Mouse (Mus musculus) bone marrow macrophage, adult 2 months (primary cell): Measurements from ENCODE around the gene Pepd. TPM values are rescaled to one million over a fixed set of nuclear protein-coding genes. Genes with fewer than 3 reads are reported as not detected.

ENCODE experiments used
- H3K27ac ChIP-seq: 2 replicates; pipeline ENCODE4 v1.5.1; 2012; ENCODE audit warnings: low read depth, low read length; ENCODE audit not compliant: insufficient read depth
- H3K4me1 ChIP-seq: 2 replicates; pipeline ENCODE4 v1.6.1; 2012; ENCODE audit warnings: low read length; ENCODE audit not compliant: control insufficient read depth, insufficient read depth
- H3K4me3 ChIP-seq: 2 replicates; pipeline ENCODE4 v1.5.1; 2012; ENCODE audit warnings: mild to moderate bottlenecking, low read length, moderate library complexity; ENCODE audit not compliant: insufficient read depth
- CTCF ChIP-seq: IDR thresholded peaks from 2 replicates; pipeline ENCODE4 v1.5.1; 2012; ENCODE audit warnings: low read depth, mild to moderate bottlenecking, low read length, moderate library complexity
- POLR2A ChIP-seq: IDR thresholded peaks from 2 replicates; pipeline ENCODE4 v1.6.1; 2012; ENCODE audit warnings: mild to moderate bottlenecking, low read depth, low read length, borderline replicate concordance
- polyA plus RNA-seq: library from polyadenylated mRNA; stranded (reverse); fragments of >200 nt; gene quantifications from 2 replicates; pipeline ENCODE4 v1.2.4, GENCODE M21; 2012; ENCODE audit not compliant: missing spikeins, insufficient read depth, insufficient read length

The Pepd gene
- polyA plus RNA-seq, 1 experiment: 59.6 TPM

GRCm38 (mm10) chr7:34988488-34988887 is 76.3 kb downstream of the Pepd start:
- Histone ChIP-seq H3K4me3 (no peak overlapping the region), H3K4me1 (peaks cover 6% of the 10 kb centered on the region; the same call in 1 of the 2 replicates), H3K27ac (no peak overlapping the region)
- TF ChIP-seq POLR2A (no peak), CTCF (no peak)

DNA sequence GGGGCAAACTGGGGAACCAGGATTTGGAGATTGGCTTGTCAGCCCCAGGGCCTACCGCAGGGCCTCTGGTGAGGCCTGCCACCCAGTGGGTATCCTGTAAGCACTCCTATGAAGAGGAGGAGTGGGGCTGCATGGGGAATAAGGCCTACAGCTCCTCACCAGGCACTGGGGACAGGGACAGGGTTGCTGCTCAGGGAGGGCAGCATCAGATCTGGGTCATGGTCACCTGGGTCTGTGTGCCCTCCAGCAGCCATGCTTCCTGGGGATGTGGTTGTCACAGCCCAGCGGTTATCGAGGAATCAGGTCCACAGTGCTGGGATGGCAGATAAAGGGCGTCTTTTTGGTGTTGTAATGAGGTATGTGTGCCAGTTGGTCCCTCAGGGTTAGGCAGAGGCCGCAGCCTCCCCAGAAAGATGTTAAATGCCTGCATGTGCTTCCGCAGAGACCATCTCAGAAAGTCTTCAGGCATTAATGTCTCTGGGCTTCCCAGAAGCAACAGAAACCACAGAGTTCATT is 79.6 kb downstream of the Pepd start:
- TF ChIP-seq CTCF (no peak), POLR2A (no peak)
- Histone ChIP-seq H3K4me1 (no peaks in the 10 kb centered on the region), H3K27ac (no peak overlapping the region), H3K4me3 (no peak overlapping the region)

GRCm38 (mm10) chr7:34992766-34993165 is 80.6 kb downstream of the Pepd start:
- TF ChIP-seq CTCF (no peak), POLR2A (no peak)
- Histone ChIP-seq H3K27ac (no peak overlapping the region), H3K4me1 (no peaks in the 10 kb centered on the region), H3K4me3 (no peak overlapping the region)

DNA sequence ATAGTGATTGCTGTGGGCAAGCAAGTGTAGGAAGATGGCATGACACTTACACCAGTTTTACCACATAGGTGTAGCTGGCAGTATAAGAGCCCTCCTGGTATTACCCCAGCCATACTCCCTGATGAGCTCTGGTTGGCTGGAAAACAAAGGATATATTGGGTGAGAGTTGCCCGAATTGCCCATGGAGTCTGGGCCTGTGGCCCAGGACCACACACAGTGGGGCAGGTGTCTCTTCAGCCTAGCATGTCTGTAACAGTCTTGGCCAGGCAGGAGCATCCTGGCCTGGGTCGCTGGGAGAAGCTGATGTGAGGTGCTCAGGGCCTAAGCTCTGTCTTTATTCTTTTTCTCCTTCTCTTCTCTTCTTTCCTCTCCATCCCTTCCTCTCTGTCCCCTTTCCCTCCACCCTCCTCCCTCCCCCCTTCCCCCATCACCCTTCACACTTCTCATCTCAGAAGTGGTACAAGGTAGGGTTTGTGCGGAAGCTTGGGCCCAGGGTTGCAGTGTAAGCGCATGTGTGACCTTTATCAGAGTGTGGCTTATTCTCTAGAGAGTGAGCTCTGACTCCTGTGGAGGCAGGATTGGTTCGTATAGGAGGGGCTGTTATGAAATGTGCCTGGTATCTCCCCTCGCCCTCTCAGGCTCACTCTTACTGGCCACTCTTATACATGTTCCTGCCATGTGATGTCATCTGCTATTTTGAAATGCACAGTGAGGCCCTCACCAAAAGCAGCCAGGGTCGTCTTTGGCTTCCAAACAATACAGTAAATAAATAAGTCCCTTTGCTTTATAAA is 83.9 kb downstream of the Pepd start:
- no peaks in the 10 kb centered on the region for H3K4me1 ChIP-seq
- TF ChIP-seq CTCF (no peak), POLR2A (no peak)
- no peak overlapping the region for H3K4me3 ChIP-seq

GRCm38 (mm10) chr7:35000839-35001238 is 88.7 kb downstream of the Pepd start:
- Histone ChIP-seq H3K4me3 (no peak overlapping the region), H3K4me1 (no peaks in the 10 kb centered on the region)

More for the DNA sequence above, 83.9 kb downstream of the Pepd start:
- no peak overlapping the region for H3K27ac ChIP-seq

GRCm38 (mm10) chr7:35003171-35003737 is 91.1 kb downstream of the Pepd start:
- H3K4me3 ChIP-seq: no peak overlapping the region
- no peak overlapping the region for H3K27ac ChIP-seq
- TF ChIP-seq POLR2A: no peak
- TF ChIP-seq CTCF: no peak
- H3K4me1 ChIP-seq: no peaks in the 10 kb centered on the region

More at GRCm38 (mm10) chr7:35000839-35001238, 88.7 kb downstream of the Pepd start:
- no peak overlapping the region for H3K27ac ChIP-seq
- no peak for TF ChIP-seq POLR2A
- peak; percentile 89 for TF ChIP-seq CTCF

DNA sequence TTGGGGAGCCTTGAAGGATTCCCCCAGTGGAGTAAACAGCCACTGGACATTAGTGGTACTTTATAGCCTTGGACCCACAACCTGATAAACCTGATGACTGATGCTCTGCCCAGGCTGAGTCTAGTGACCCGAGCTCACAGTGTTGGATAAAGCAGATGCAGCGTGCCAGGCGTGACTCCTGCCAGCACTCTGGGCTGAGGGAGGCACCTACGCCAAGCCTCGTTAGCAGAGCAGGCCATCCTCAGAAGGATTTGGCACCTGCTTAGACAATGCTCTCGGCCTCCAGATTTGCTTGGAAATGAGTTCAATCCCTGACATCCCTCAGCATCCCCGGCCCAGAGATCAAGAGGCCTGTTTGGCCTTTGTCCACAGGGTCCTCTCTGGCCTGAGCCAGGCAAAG is 94.5 kb downstream of the Pepd start:
- Histone ChIP-seq H3K27ac (no peak overlapping the region), H3K4me1 (no peaks in the 10 kb centered on the region), H3K4me3 (no peak overlapping the region)
- no peak for TF ChIP-seq POLR2A
- no peak for TF ChIP-seq CTCF

- H3K27ac ChIP-seq: no peak overlapping the region
- no peak overlapping the region for H3K4me3 ChIP-seq
- H3K4me1 ChIP-seq: no peaks in the 10 kb centered on the region
- TF ChIP-seq CTCF (no peak), POLR2A (no peak)
Measured at GRCm38 (mm10) chr7:35013228-35013627, 101.0 kb downstream of the Pepd start.

- TF ChIP-seq CTCF (no peak), POLR2A (no peak)
Measured at GRCm38 (mm10) chr7:35015252-35015651, 103.1 kb downstream of the Pepd start.

GRCm38 (mm10) chr7:35021365-35021764 is 109.2 kb downstream of the Pepd start:
- Histone ChIP-seq H3K27ac (no peak overlapping the region), H3K4me1 (no peaks in the 10 kb centered on the region), H3K4me3 (no peak overlapping the region)
- no peak for TF ChIP-seq POLR2A
- TF ChIP-seq CTCF: no peak

More at GRCm38 (mm10) chr7:35015252-35015651, 103.1 kb downstream of the Pepd start:
- no peak overlapping the region for H3K4me3 ChIP-seq
- no peaks in the 10 kb centered on the region for H3K4me1 ChIP-seq
- H3K27ac ChIP-seq: no peak overlapping the region
